Mouse (Mus musculus): ENCODE results near the gene Cars.

Gene Cars

DNA sequence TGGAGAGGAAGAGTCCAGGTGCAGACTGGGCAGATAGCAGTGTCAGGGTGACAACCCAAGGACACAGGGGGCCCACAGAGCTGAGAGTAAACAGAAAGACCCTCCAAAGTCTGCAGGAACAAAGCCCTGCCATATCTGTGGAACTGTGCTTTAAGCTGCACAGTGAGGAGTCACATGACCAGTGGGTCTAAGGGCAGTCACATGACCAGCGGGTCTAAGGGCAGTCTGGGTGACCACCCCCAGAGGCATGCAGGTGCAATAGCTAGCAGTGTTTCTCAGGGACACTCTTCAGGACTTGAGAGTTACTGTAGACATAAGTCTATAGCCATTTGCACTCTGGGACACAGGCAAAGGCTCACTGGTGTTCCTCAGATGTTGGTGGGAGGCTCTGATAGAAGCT lies 90.3 kb downstream of the Cars start:
- DNase-seq = no peak
